Mouse (Mus musculus): ENCODE data around the gene Dnah11.

DNA sequence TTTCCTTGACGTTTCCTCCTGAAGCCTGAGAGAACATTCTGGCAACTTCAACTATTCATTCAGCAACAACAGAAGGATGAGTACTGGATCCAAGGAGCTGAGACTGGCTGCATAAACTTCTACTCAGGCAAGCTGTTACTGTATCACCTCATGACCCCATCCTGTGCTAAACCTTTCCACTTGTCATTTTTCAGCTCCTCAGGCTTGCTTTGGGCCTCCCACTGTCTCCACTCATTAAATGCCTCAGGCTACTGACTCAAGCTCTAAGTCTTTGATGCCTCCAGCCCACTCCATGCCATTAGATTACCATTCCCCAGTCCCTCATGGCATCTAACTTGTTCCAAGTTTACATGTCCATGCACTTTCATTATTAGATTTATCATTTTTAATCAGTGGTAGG is 356.2 kb downstream of the Dnah11 start:
- TF ChIP-seq POLR2A (IDR thresholded peaks at IDR 0.05; ENCODE audit: extremely low read depth, insufficient read depth, low read length) = no peak
- no peak for TF ChIP-seq CTCF (IDR thresholded peaks at IDR 0.05; ENCODE audit: extremely low read depth, insufficient read depth, low read length)

Measured in cortical plate, adult 2 months (tissue).